Mouse (Mus musculus) neutrophil, adult 83 days (primary cell): ENCODE data around the gene Slx4ip. TPM values are rescaled to one million over a fixed set of nuclear protein-coding genes. Genes with fewer than 3 reads are reported as not detected.

Source experiments
- total RNA-seq, 2 experiments: library from RNA; stranded (reverse); gene quantifications; one replicate each; pipeline ENCODE4 v1.2.4; 2023

Slx4ip gene
- total RNA-seq = 1 to 10 TPM; 3.8 to 6.5 TPM

GRCm38 (mm10) chr2:136891068-136891950 lies at the start of gene Slx4ip, which contains the start of the genes AL731706.1 and Mkks:
Gene Slx4ip (plus strand): TSS chr2:136891218.
Gene AL731706.1 (minus strand): TSS chr2:136891389.
Gene Mkks (minus strand): TSS chr2:136891389.

DNA sequence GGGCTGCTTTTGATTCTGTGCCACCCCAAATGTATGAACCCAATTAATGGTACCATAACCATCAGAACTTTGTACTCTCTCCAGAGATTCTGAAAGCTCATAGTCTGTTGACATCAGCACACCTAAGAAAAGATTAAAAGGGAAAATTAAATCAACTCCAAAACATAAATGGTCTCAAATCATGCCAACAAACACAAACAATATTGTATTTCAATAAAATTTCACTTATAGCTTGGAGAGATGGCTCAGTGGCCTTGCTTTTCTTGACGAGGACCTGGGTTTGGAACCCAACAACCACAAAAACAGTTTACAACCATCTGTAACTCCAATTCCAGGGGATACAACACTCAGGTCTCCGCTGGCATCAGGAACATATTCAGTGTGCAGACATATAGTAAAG lies 5.4 kb upstream of the Slx4ip start, which contains the start of gene AL731706.2:
TSS of gene AL731706.2 (minus strand) at position 101 of the 400 bp plus-strand sequence.

DNA sequence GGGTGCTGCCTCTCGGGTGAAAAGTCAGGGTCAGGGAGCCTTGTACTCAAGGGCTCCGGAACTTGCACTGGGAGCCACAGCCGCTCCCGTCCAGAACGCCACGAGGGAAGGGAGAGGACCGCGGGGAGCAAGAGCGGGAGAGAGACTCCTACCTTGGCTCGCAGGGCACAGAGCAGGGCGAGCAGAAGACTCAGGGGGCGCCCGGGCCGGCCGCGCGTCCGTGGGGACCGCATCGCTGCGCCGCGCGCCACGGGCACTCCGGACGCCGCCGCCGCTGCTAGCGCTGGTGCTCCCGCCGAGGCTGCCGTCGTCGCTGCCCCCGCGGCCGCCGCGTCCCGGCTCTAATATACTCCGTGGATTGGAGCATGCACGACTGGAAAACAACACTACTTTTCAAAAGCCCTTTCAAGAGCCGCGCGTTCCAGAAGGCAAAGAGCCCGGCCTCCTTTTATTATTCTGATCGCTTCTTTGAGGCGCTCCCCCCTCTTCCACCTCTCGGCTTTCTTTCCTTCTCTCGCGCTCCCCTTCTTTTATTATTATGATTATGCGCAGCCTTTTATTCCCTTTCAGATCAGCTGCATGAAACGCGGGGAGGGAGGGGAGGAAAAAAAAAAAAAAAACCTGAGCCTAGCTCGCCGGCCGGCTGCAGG lies 225.1 kb downstream of the Slx4ip start, which contains the start of gene Jag1:
TSS of gene Jag1 (minus strand) at position 620 of the 650 bp plus-strand sequence.

Other genes starting within 250 kb of the Slx4ip start
- not detected for gene Snap25, start 177.8 kb upstream of the Slx4ip start, total RNA-seq
- gene AL731706.2, start 5.5 kb upstream of the Slx4ip start, total RNA-seq = not detected
- gene AL731706.1, start 171 bp downstream of the Slx4ip start, total RNA-seq = 1 to 10 TPM; 4.5 to 5.4 TPM
- gene Mkks, start 171 bp downstream of the Slx4ip start, total RNA-seq = 1 to 10 TPM; 4.7 to 6.0 TPM
- gene Jag1, start 225.4 kb downstream of the Slx4ip start, total RNA-seq = 1 to 10 TPM; 4.1 to 4.3 TPM